Mouse (Mus musculus) activated CD4-positive, CD25-positive, alpha-beta regulatory T cell (primary cell): ENCODE data around the gene Gm8693. TPM values are rescaled to one million over a fixed set of nuclear protein-coding genes. Genes with fewer than 3 reads are reported as not detected.

Experiments used
- polyA plus RNA-seq, 2 experiments: library from polyadenylated mRNA; unstranded; fragments of 100-300 nt; shearing (Covaris generic); gene quantifications; one replicate each; pipeline ENCODE4 v1.2.1; 2017

Gene Gm8693
- not detected for polyA plus RNA-seq

DNA sequence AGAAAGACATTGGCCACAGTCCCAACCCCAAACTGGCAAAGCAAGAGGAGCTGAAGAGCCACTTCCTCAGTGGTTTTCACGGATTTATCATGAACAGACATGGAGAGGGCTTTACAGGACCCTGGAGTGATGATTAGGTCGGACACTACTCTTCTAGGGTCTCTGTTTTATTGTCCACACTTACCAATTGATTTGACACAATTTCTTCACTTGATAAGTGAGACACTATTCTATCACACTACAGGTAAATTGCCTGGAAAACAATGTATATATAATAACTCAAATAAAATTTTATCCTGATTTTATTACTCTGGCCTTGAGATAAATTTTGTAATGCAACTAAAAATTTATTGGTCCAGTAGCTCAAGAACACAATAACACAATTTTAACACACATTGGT is at the start of gene Gm8693:
Gene Gm8693, minus strand, starts transcription at position 101 of the 400 bp plus-strand sequence.

DNA sequence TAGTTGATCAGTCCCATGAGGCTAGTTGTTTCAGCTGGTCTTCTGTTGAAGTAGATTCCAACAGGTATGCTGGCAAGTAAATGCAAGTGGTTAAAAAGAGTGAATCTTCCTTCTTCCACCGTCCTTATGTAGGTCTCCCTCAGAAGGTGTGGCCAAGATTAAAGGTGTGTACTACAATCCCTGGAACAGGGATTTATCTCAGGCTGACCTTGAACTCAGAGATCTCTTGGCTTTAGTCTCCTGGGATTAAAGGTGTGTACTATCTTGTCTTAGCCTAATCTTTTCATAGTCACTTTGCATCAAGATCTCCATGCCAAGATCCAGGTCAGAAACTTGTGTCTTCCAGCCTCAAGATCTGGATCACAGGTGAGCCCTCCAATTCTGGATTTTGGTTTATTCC is 27.5 kb upstream of the Gm8693 start, which contains the start of gene Gm4567:
Gene Gm4567, minus strand, starts transcription at position 101 of the 400 bp plus-strand sequence.

DNA sequence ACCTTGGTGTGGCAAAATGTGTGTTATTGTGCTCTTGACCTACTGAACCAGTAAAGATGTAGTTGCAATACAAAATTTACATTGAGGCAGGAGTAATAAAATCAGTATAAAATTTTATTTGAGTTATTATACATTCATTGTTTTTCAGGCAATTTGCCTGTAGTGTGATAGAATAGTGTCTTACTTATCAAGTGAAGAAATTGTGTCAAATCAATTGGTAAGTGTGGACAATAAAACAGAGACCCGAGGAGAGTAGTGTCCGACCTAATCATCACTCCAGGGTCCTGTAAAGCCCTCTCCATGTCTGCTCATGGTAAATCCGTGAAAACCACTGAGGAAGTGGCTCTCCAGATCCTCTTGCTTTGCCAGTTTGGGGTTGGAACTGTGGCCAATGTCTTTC is 34.4 kb downstream of the Gm8693 start, which contains the start of gene Vmn1r155:
Gene Vmn1r155, plus strand, starts transcription at position 301 of the 400 bp plus-strand sequence.

Other genes with a start within 250 kb of the Gm8693 start
- not detected for gene Gm10665, start 228.2 kb downstream of the Gm8693 start, polyA plus RNA-seq
- not detected for gene Vmn1r151, start 192.6 kb downstream of the Gm8693 start, polyA plus RNA-seq
- gene Vmn1r152, start 169.3 kb downstream of the Gm8693 start, polyA plus RNA-seq = under 1 TPM in 1 of 2 experiments, not detected in 1; 0.41 TPM
- gene Gm8677, start 157.4 kb downstream of the Gm8693 start, polyA plus RNA-seq = not detected
- gene Gm4201, start 127.0 kb downstream of the Gm8693 start, polyA plus RNA-seq = not detected
- under 1 TPM in 1 of 2 experiments, not detected in 1; 0.36 TPM for gene Gm4565, start 104.2 kb downstream of the Gm8693 start, polyA plus RNA-seq
- gene Vmn1r155, start 34.3 kb downstream of the Gm8693 start, polyA plus RNA-seq = under 1 TPM; 0.27 to 0.29 TPM
- gene Gm4567, start 27.4 kb upstream of the Gm8693 start, polyA plus RNA-seq = under 1 TPM in 1 of 2 experiments, not detected in 1; 0.27 TPM
- 1 to 10 TPM in 1 of 2 experiments, not detected in 1; 1.1 TPM for gene Vmn1r157, start 69.4 kb upstream of the Gm8693 start, polyA plus RNA-seq
- under 1 TPM in 1 of 2 experiments, not detected in 1; 0.31 TPM for gene Vmn1r158, start 98.5 kb upstream of the Gm8693 start, polyA plus RNA-seq
- not detected for gene Vmn1r159, start 151.3 kb upstream of the Gm8693 start, polyA plus RNA-seq
- not detected for gene Vmn1r160, start 178.9 kb upstream of the Gm8693 start, polyA plus RNA-seq